Mouse (Mus musculus): ENCODE results near the gene Psme1. TPM values are rescaled to one million over a fixed set of nuclear protein-coding genes. Genes with fewer than 3 reads are reported as not detected.

Gene Psme1
- polyA plus RNA-seq, 1 experiment from 2014 or later, result 108 TPM

DNA sequence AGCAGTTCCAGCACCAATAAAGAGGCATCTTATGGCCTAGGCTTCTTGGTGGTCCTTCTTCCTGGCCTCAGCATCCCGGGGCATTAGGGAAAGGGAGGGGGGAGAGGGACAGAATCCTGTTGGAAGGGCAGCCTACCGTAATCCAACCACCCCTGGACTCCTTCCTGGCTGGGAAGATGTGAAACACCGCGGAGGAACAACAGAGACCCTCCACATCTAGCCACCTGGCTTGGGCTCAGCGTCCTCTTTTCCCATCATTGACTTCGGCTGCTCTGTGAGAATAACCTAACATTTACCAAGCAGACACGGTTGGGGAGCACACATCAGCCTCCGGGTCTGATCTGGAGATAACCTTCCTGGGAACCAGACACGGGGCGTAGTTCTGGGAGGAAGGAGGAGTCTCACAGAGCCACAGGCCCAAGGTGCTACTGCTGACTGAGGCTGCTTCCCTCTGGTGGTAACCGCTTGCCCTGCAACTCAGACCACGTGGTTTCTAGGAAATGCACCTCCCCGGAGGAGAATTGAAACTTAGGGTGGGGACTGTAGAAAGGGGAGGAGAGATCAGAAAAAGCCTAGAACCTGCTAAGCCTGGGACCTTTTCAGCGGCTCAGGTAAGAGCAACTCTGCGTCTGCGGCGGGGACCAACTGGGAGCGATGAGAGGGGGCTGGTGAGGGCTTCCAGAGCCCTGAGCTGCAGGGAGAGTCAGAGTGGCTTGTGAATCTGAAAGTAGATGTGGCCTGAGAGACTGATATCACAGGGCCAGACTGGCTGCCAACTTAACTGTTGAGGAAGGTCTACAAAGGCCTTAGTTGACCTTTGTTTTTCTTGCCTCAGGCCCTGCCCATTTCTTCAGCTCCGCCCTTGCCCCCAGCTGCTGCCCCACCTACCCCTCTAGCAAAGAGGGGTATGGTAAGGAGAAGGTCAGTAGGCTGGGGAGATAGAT lies 26.0 kb downstream of the Psme1 start:
- Histone ChIP-seq H3K4me1 (replicated peaks) (peaks cover 56% of the 10 kb centered on the region), H3K4me3 (replicated peaks) (peak overlapping the region; percentile 68), H3K27ac (replicated peaks) (peak overlapping the region; percentile 95), H3K27me3 (no peaks in the 10 kb centered on the region), H3K36me3 (replicated peaks) (peaks cover 84% of the 10 kb centered on the region), H3K4me2 (peak overlapping the region; percentile 82), H3K9me3 (replicated peaks) (no peaks in the 10 kb centered on the region), H3K9ac (peak overlapping the region; percentile 75)
- 9% methylated on average over 19 of the region's 19 CpGs for WGBS (ENCODE audit: insufficient replicate concordance)
- peak; percentile 94 for ATAC-seq (ENCODE audit: insufficient read depth)

DNA sequence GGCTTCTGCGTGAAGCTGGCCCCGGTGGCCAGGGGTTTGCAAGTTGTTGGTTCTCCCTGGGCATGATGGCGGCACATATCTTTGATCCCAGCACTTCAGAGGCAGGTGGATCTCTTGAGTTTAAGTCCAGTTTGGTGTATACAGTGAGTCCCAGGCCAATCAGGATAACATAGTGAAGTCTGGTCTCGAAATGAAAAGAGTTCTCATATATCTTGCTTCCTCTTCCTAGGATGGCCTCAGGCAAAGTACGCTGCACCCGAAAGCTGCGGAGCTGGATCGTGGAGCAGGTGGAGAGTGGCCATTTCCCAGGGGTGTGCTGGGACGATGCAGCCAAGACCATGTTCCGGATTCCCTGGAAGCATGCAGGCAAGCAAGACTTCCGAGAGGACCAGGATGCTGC lies 26.9 kb downstream of the Psme1 start:
- H3K9ac ChIP-seq, result peak overlapping the region; percentile 75
- 84% methylated on average over 11 of the region's 11 CpGs for WGBS (ENCODE audit: insufficient replicate concordance)
- no peaks in the 10 kb centered on the region for H3K27me3 ChIP-seq
- peak overlapping the region; percentile 68 for H3K4me3 ChIP-seq (replicated peaks)
- no peaks in the 10 kb centered on the region for H3K9me3 ChIP-seq (replicated peaks)
- H3K27ac ChIP-seq (replicated peaks), result peak overlapping the region; percentile 95
- H3K36me3 ChIP-seq (replicated peaks), result peaks cover 84% of the 10 kb centered on the region
- no peak for ATAC-seq (ENCODE audit: insufficient read depth)
- H3K4me2 ChIP-seq, result peak overlapping the region; percentile 82
- H3K4me1 ChIP-seq (replicated peaks), result peaks cover 56% of the 10 kb centered on the region

GRCm38 (mm10) chr14:55605743-55606459 lies 28.0 kb downstream of the Psme1 start:
- H3K4me1 ChIP-seq (replicated peaks), result peaks cover 56% of the 10 kb centered on the region
- peak overlapping the region; percentile 82 for H3K4me2 ChIP-seq

DNA sequence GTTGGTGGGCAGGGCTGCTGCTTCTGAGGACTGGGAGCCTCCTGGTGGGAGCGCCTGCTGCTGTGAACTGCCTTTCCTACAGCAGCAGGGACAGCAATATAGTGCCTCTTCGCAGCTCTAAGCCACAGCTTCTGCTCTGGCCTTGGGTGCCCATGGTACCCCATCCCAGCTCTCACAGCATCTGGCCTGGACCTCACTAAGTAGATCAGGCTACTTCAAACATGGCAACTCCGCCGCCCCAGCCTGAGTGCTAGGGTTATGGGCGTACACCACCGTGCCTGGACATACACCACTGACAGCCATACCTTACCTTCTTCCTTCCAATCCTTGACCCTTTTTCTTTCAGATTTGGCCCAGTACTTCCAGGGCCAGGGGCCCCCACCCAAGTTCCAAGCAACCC lies 30.4 kb downstream of the Psme1 start:
- 92% methylated on average over 6 of the region's 6 CpGs for WGBS (ENCODE audit: insufficient replicate concordance)
- Histone ChIP-seq H3K27ac (replicated peaks) (no peak overlapping the region), H3K36me3 (replicated peaks) (peaks cover 60% of the 10 kb centered on the region), H3K4me3 (replicated peaks) (no peak overlapping the region), H3K27me3 (no peaks in the 10 kb centered on the region), H3K4me1 (replicated peaks) (peaks cover 50% of the 10 kb centered on the region), H3K9ac (no peak overlapping the region), H3K9me3 (replicated peaks) (no peaks in the 10 kb centered on the region), H3K4me2 (no peak overlapping the region)
- no peak for ATAC-seq (ENCODE audit: insufficient read depth)

More at GRCm38 (mm10) chr14:55605743-55606459, 28.0 kb downstream of the Psme1 start:
- Histone ChIP-seq H3K9ac (peak overlapping the region; percentile 50), H3K4me3 (replicated peaks) (peak overlapping the region; percentile 68), H3K9me3 (replicated peaks) (no peaks in the 10 kb centered on the region), H3K36me3 (replicated peaks) (peaks cover 82% of the 10 kb centered on the region), H3K27me3 (no peaks in the 10 kb centered on the region), H3K27ac (replicated peaks) (peak overlapping the region; percentile 73)
- ATAC-seq (ENCODE audit: insufficient read depth), result no peak
- 66% methylated on average over 16 of the region's 16 CpGs for WGBS (ENCODE audit: insufficient replicate concordance)

DNA sequence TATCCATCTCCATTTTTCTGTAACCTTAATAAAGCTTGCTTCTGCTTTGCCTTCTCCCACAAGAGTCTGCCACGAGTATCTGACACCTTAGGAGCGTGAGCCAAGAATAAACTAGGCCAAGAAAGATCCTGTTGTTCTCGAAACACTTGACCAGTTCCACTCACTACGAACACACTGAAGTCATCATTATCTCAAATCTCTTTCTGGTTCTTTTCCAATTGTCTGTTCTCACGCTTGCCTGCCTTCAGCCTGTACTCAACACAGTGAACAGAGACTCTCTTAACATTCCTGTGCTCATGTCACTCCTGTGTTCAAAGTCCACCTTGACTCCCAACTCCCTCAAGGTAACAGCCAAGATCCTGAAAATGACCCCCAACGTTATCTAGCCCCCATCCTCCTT lies 35.4 kb downstream of the Psme1 start:
- peaks cover 50% of the 10 kb centered on the region for H3K4me1 ChIP-seq (replicated peaks)
- no peak overlapping the region for H3K4me2 ChIP-seq
- H3K36me3 ChIP-seq (replicated peaks), result peaks cover 26% of the 10 kb centered on the region
- no peak overlapping the region for H3K4me3 ChIP-seq (replicated peaks)
- H3K27ac ChIP-seq (replicated peaks), result peak overlapping the region; percentile 67
- no peak for ATAC-seq (ENCODE audit: insufficient read depth)
- H3K9me3 ChIP-seq (replicated peaks), result no peaks in the 10 kb centered on the region
- no peak overlapping the region for H3K9ac ChIP-seq
- 61% methylated on average over 6 of the region's 6 CpGs for WGBS (ENCODE audit: insufficient replicate concordance)
- H3K27me3 ChIP-seq, result no peaks in the 10 kb centered on the region

GRCm38 (mm10) chr14:55614565-55615178 lies 36.7 kb downstream of the Psme1 start:
- peaks cover 62% of the 10 kb centered on the region for H3K4me1 ChIP-seq (replicated peaks)
- H3K27ac ChIP-seq (replicated peaks), result peak overlapping the region; percentile 86
- H3K4me2 ChIP-seq, result peak overlapping the region; percentile 15; the same call in 1 of the 2 replicates
- peaks cover 13% of the 10 kb centered on the region for H3K36me3 ChIP-seq (replicated peaks)
- 33% methylated on average over 7 of the region's 7 CpGs for WGBS (ENCODE audit: insufficient replicate concordance)
- ATAC-seq (ENCODE audit: insufficient read depth), result peak; percentile 77
- no peaks in the 10 kb centered on the region for H3K27me3 ChIP-seq
- no peak overlapping the region for H3K4me3 ChIP-seq (replicated peaks)
- H3K9me3 ChIP-seq (replicated peaks), result no peaks in the 10 kb centered on the region
- no peak overlapping the region for H3K9ac ChIP-seq

- ATAC-seq (ENCODE audit: insufficient read depth), result no peak
- Histone ChIP-seq H3K27ac (replicated peaks) (peak overlapping the region; percentile 86), H3K4me1 (replicated peaks) (peaks cover 63% of the 10 kb centered on the region), H3K4me3 (replicated peaks) (no peak overlapping the region), H3K4me2 (no peak overlapping the region), H3K27me3 (no peaks in the 10 kb centered on the region), H3K36me3 (replicated peaks) (peaks cover 3% of the 10 kb centered on the region), H3K9me3 (replicated peaks) (no peaks in the 10 kb centered on the region), H3K9ac (no peak overlapping the region)
- 63% methylated on average over 2 of the region's 2 CpGs for WGBS (ENCODE audit: insufficient replicate concordance)
Observed at GRCm38 (mm10) chr14:55615876-55616275, 38.0 kb downstream of the Psme1 start.

- no peak overlapping the region; the same call in 1 of the 2 replicates for H3K4me2 ChIP-seq
- H3K4me3 ChIP-seq (replicated peaks), result no peak overlapping the region
- no peaks in the 10 kb centered on the region for H3K36me3 ChIP-seq (replicated peaks)
- H3K27ac ChIP-seq (replicated peaks), result peak overlapping the region; percentile 86
- no peaks in the 10 kb centered on the region for H3K9me3 ChIP-seq (replicated peaks)
- no peak for ATAC-seq (ENCODE audit: insufficient read depth)
- H3K4me1 ChIP-seq (replicated peaks), result peaks cover 67% of the 10 kb centered on the region
- no peak overlapping the region for H3K9ac ChIP-seq
- no peaks in the 10 kb centered on the region for H3K27me3 ChIP-seq
- WGBS (ENCODE audit: insufficient replicate concordance), result 50% methylated on average over 2 of the region's 2 CpGs
Observed at GRCm38 (mm10) chr14:55616844-55617243, 38.9 kb downstream of the Psme1 start.

GRCm38 (mm10) chr14:55617822-55618221 lies 39.9 kb downstream of the Psme1 start, which contains the start of gene Rec8:
Rec8 (plus strand) TSS chr14:55618037.
- H3K4me1 ChIP-seq (replicated peaks), result peaks cover 67% of the 10 kb centered on the region
- peak within 1 kb of the TSS; percentile 43 for H3K4me3 ChIP-seq (replicated peaks)
- 30% methylated on average over 21 of the region's 21 CpGs for WGBS (ENCODE audit: insufficient replicate concordance)
- peak within 1 kb of the TSS; percentile 39; the same call in 1 of the 2 replicates for H3K9ac ChIP-seq
- peak; percentile 68 for ATAC-seq (ENCODE audit: insufficient read depth)
- no peaks in the 10 kb centered on the region for H3K27me3 ChIP-seq
- H3K4me2 ChIP-seq, result peak within 1 kb of the TSS; percentile 77
- H3K27ac ChIP-seq (replicated peaks), result peak within 1 kb of the TSS; percentile 55
- no peaks in the 10 kb centered on the region for H3K36me3 ChIP-seq (replicated peaks)
- H3K9me3 ChIP-seq (replicated peaks), result no peaks in the 10 kb centered on the region

GRCm38 (mm10) chr14:55618486-55619195 lies 40.7 kb downstream of the Psme1 start:
- peak overlapping the region; percentile 43 for H3K4me3 ChIP-seq (replicated peaks)
- H3K27me3 ChIP-seq, result no peaks in the 10 kb centered on the region
- H3K27ac ChIP-seq (replicated peaks), result peak overlapping the region; percentile 48; the same call in 1 of the 2 replicates
- peak; percentile 38 for ATAC-seq (ENCODE audit: insufficient read depth)
- H3K36me3 ChIP-seq (replicated peaks), result no peaks in the 10 kb centered on the region
- H3K4me2 ChIP-seq, result peak overlapping the region; percentile 77
- peaks cover 62% of the 10 kb centered on the region for H3K4me1 ChIP-seq (replicated peaks)
- 20% methylated on average over 22 of the region's 22 CpGs for WGBS (ENCODE audit: insufficient replicate concordance)
- H3K9me3 ChIP-seq (replicated peaks), result no peaks in the 10 kb centered on the region
- peak overlapping the region; percentile 39; the same call in 1 of the 2 replicates for H3K9ac ChIP-seq
